Mouse (Mus musculus) cerebellum, adult 2 months (tissue): ENCODE results near the gene Polr3h. TPM values are rescaled to one million over a fixed set of nuclear protein-coding genes. Genes with fewer than 3 reads are reported as not detected.

Experiments
- DNase-seq, 2 experiments: peaks; one replicate each; pipeline ENCODE4 v3.0.0; 2021
- H3K27ac ChIP-seq: fragments of 200-500 bp; 2 replicates; pipeline ENCODE4 v1.5.1; 2012; ENCODE audit warnings: low read length, control low read depth, inconsistent platforms; ENCODE audit not compliant: insufficient read depth
- H3K27me3 ChIP-seq: fragments of 200-500 bp; 2 replicates; pipeline ENCODE4 v1.6.1; 2012; ENCODE audit warnings: inconsistent platforms, mild to moderate bottlenecking, low read length, moderate library complexity; ENCODE audit not compliant: control insufficient read depth, insufficient read depth
- H3K4me1 ChIP-seq: fragments of 200-500 bp; 2 replicates; pipeline ENCODE4 v1.6.1; 2011; ENCODE audit warnings: low read length; ENCODE audit not compliant: control insufficient read depth, insufficient read depth
- H3K4me3 ChIP-seq: fragments of 200-500 bp; replicated peaks from 2 replicates; pipeline ENCODE3; 2011; ENCODE audit warnings: mild to moderate bottlenecking, low read depth, low read length, control low read depth; ENCODE audit not compliant: insufficient read depth
- CTCF ChIP-seq: fragments of 200-500 bp; IDR thresholded peaks from 2 replicates; pipeline ENCODE4 v1.5.1; 2011; ENCODE audit warnings: low read depth, mild to moderate bottlenecking, control low read depth, low read length, moderate library complexity, borderline replicate concordance; ENCODE audit not compliant: insufficient read depth
- POLR2A ChIP-seq: fragments of 200-500 bp; IDR thresholded peaks from 2 replicates; pipeline ENCODE4 v1.6.1; 2011; ENCODE audit warnings: low read length, control low read depth, borderline replicate concordance; ENCODE audit not compliant: insufficient read depth
- WGBS: fragments of 180-500 bp; shearing (Covaris S2); methylation state at CpG from one replicate; pipeline ENCODE4 v1.1.7; 2018; 5-methylcytosine and 5-hydroxymethylcytosine counted together
- polyA plus RNA-seq: library from polyadenylated mRNA; depleted of rRNA; stranded (reverse); fragments of >200 nt; gene quantifications from 2 replicates; pipeline ENCODE4 v1.2.3, GENCODE M21; 2012; rRNA removed

Polr3h gene
- polyA plus RNA-seq, 1 experiment, result 51.2 TPM

DNA sequence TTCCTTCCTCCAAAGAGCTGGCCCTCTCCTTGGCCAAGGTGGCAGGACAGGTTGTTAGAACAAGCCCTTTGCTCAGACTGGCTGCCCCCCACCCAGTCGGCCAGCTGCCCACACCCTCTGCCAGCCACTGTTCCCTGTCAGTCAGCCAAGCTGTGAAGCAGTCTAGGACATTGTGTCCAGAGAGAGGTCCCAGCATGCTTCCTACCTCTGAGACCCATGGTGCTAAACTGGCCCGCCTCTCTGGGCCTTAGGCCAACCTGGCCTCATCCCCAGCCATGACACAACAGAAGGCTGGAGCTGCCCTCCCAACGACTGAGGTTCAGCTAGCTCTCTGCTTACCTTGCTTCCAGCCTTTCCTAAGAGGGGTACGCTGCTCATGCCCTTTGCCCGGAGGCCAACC is 86.4 kb downstream of the Polr3h start:
- Histone ChIP-seq H3K4me1 (peaks cover 47% of the 10 kb centered on the region), H3K27me3 (no peaks in the 10 kb centered on the region), H3K4me3 (no peak overlapping the region), H3K27ac (peak overlapping the region; percentile 92)
- WGBS, result 3% methylated on average over 5 of the region's 5 CpGs
- TF ChIP-seq POLR2A (peak; percentile 63; the same call in 1 of the 2 replicates), CTCF (no peak)
- peak; percentile 97 to 98 for DNase-seq

DNA sequence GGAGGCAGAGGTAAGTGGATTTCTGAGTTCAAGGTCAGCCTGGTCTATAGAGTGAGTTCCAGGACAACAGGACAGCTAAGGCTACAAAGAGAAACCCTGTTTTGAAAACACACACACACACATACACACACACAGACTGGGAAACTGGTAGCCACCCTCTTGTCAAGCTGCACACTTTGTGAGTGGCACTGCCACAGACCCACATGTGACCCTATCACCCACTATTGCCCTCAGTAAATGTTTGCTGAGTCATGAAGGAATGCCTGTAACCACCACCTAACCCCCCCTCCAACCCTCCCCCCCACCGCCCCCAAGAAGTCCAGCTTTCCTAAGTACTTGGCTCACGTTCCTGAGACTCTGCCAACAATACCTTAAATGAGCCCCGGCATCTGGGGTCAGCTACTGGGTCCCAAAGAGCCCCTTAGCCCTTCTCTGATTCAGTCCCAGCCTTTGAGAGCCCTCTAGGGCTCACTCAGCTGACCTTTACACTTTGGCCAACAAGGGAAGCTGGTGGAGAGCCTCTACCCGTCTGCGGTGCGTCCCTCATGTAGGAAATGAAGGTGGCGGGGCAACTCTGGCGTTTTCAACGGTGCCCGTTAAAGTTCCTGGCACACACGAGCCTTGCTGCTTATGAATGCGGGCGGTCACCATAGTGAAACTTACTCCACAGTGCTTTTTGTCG is 87.3 kb downstream of the Polr3h start:
- Histone ChIP-seq H3K27me3 (no peaks in the 10 kb centered on the region), H3K27ac (peak overlapping the region; percentile 23), H3K4me1 (peaks cover 57% of the 10 kb centered on the region), H3K4me3 (no peak overlapping the region)
- TF ChIP-seq CTCF (no peak), POLR2A (no peak)
- DNase-seq, result peak; percentile 48 to 54
- 11% methylated on average over 14 of the region's 14 CpGs for WGBS

Other genes starting within 250 kb of the Polr3h start
- 16.6 and 17.4 TPM in 2 replicates for gene Chadl, start 229.0 kb downstream of the Polr3h start, polyA plus RNA-seq
- 67.0 and 72.1 TPM in 2 replicates for gene Zc3h7b, start 181.2 kb downstream of the Polr3h start, polyA plus RNA-seq
- gene Rangap1, start 180.7 kb downstream of the Polr3h start, polyA plus RNA-seq, result 102 and 113 TPM in 2 replicates
- 279 and 288 TPM in 2 replicates for gene Tef, start 123.8 kb downstream of the Polr3h start, polyA plus RNA-seq
- gene Tob2, start 67.4 kb downstream of the Polr3h start, polyA plus RNA-seq, result 36.9 and 51.5 TPM in 2 replicates
- gene Phf5a, start 54.3 kb downstream of the Polr3h start, polyA plus RNA-seq, result 62.4 and 67.3 TPM in 2 replicates
- 621 and 638 TPM in 2 replicates for gene Aco2, start 53.9 kb downstream of the Polr3h start, polyA plus RNA-seq
- 258 and 264 TPM in 2 replicates for gene Csdc2, start 10.5 kb upstream of the Polr3h start, polyA plus RNA-seq
- gene Pmm1, start 34.7 kb upstream of the Polr3h start, polyA plus RNA-seq, result 249 and 289 TPM in 2 replicates
- gene 1700029P11Rik, start 54.3 kb upstream of the Polr3h start, polyA plus RNA-seq, result not detected in 2 replicates
- 35.9 and 37.9 TPM in 2 replicates for gene Xrcc6, start 61.6 kb upstream of the Polr3h start, polyA plus RNA-seq
- 142 and 156 TPM in 2 replicates for gene Desi1, start 107.6 kb upstream of the Polr3h start, polyA plus RNA-seq
- gene Snu13, start 121.4 kb upstream of the Polr3h start, polyA plus RNA-seq, result 114 and 124 TPM in 2 replicates
- not detected in 2 replicates for gene 4930407I10Rik, start 132.9 kb upstream of the Polr3h start, polyA plus RNA-seq
- gene Mei1, start 143.8 kb upstream of the Polr3h start, polyA plus RNA-seq, result 0.06 and 0.13 TPM in 2 replicates
- gene Ccdc134, start 201.7 kb upstream of the Polr3h start, polyA plus RNA-seq, result 15.4 and 15.5 TPM in 2 replicates
- gene Srebf2, start 220.9 kb upstream of the Polr3h start, polyA plus RNA-seq, result 104 and 105 TPM in 2 replicates